Mouse (Mus musculus) cerebellum, adult 9-10 months (tissue): ENCODE results near the gene Ccr4.

ENCODE experiments used
- DNase-seq: peaks from one replicate; pipeline ENCODE4 v3.0.0; 2022

Gene Ccr4

DNA sequence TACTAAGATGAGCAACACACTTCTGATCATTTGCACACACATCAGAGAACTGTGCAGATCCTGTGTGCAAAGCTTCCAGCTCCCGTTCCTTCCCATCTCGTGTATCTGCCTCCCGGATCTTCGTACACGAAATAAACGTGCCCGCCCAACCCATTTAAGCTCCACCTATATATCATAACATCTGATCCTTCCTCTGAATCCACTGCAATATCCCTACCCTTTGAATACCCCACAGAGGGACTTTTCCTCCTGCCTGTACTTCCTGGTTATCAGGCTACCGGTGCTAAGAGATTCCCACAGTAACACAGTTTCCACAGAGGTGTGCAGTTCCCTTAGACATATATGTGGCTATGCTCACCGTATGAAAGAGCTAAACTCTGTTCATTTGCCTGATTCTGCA, at the start of gene Ccr4:
Gene Ccr4, minus strand, starts transcription at position 101 of the 400 bp plus-strand sequence.
- DNase-seq = no peak

DNA sequence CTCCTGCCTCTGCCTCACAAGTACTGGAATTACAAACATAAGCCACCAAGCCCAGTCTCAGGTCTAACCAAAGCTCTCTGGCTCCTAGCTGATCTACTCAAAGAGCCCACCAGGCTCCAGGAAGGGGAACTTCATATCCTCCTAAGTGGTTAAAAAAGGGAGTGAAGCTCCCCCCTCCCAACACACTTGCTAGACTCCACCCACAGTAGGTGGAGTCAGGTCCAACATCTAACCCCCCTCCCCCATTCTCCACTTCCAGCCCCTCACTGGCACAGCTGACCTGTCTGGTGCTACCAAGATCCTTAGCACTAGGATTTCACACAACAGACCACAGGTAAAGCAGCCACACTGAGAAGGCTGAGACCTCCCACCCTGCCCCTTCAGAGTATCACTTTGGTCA, 49.1 kb upstream of the Ccr4 start:
- DNase-seq = no peak

DNA sequence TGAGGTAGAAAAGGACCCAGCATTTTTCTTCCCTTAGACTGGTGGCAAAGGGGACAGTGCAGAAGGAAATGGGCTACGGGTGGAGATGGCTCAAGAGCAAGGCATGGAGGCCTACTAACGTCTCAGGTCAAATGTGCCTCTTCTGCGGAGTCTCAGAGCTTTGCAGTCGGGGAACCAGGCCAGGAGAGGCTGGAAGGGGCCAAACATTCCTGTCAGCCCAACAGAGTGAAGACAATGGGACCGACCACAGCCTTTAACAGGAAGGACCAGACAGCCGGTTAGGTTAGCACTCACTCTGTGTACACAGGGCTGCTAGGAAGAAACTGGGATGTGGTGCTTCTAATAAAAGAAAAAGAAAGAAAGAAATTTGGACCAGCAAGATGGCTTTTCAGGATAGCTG, 45.3 kb upstream of the Ccr4 start:
- DNase-seq = no peak

- DNase-seq = no peak
Measured at GRCm38 (mm10) chr9:114549117-114549516, 44.4 kb upstream of the Ccr4 start.

DNA sequence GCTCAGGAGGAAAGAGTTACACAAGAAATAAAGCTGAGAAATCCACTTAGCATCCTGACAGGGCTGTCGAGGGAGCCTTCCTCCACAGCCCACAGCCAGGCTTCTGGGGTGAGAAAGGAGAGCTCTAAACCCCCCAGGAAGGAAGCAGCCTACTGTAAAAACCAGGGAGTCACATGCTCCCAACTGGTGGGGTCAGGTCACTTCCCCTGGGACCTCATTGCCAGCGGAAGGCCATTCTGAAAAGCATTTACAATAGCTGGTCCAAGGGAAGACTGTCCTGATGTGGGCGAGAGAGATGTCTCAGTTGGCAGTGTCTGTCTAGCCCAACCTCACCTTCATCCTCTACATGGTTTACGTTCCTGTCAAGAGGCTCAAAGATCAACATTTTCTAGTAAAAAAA, 43.8 kb upstream of the Ccr4 start:
- DNase-seq = no peak

- DNase-seq = no peak
Measured at GRCm38 (mm10) chr9:114547643-114548077, 42.9 kb upstream of the Ccr4 start.

- no peak for DNase-seq
Measured at GRCm38 (mm10) chr9:114546765-114547164, 42.0 kb upstream of the Ccr4 start.

DNA sequence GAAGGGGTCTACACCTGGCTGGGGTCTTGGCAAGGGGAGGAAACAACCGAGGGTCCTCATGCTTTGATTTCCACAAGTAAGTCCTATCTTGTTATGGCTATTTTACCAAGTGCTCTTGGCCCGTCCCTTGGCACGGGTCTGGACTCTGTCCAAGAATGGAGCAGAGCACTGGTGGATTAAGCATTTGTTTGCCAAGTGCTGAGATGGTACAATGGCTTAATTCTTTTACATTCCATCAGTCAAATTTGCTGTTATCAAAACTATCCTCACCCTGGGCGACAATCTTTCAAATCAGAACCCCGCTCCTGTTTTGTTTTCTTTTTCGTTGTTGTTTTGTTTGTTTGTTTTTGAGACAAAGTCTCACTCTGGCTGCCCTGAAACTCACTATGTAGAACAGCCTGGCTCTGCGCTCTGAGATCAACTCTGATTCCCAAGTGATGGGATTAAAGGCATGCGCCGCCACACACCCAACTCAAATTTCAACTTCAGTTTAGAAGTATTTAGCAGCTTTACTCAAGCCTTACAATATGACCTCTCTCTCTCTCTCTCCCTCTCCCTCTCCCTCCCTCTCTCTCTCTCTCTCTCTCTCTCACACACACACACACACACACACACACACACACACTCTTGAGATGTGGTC, 40.2 kb upstream of the Ccr4 start:
- DNase-seq = no peak

DNA sequence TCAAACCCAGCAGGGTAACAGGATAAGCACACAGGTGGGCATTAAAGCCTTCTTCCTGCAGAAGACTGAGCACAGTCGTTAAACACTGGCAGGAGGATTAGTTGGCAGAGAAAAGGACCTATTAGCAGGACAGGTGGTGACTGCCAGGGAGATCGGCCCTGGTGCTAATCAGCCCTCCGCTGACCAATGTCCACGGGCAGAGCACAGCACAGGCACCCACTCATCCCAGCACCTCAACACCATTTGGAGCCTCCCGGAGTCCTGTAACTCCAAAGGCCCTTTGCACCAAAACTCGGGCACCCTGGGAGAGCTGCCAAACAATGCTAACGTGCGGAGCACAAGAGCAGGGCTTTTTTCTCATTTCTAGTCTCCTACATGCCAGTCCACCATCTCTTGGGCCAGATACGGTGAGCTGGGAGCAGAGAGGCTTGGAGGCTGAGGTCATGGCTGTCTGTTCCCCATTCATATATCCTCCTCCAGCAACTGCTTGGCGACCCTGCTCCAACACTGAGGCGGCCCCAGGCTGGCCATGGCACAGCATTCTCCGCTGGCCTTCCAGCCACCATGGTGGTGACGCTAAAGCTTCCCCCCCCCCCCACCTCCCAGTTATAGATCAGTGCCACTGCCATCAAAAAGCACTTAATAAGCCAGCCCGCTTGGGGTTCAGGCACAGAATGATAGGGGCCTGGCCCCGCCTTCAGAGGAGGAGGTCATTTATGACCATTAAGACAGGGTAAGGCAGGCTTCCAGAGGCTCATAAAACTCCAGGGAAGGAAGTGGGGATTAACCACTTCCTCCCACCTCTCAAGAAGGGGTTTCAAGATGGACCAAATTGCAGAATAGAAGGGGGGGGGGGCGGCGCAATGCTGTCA, 39.4 kb upstream of the Ccr4 start:
- DNase-seq = peak; percentile 5

- DNase-seq = no peak
Measured at GRCm38 (mm10) chr9:114541279-114541741, 36.6 kb upstream of the Ccr4 start.

DNA sequence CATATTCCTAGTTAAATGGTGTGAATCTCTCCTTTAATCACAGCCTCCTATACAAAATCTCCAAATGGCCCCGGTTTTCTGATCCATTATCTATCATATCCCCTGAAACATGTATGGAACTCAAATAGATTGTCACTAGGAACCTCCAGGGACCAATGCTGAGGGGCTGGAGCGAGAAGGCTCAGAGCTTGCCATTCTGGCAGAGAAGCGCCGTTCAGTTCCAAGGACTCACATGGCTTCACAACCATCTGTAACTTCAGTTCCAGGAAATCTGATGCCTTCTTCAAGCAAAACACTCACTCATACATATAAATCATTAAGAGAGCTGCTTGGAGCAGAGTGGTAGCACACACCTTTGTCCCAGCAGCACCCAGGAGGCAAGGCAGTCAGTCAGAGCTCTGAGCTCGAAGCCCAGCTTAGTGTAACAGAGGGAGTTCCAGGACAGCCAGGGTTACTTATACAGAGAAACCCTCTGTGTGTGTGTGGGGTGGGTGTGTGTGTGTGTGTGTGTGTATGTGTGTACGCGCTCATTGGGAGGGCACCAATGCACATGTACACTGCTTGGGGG, 34.4 kb upstream of the Ccr4 start:
- no peak for DNase-seq

DNA sequence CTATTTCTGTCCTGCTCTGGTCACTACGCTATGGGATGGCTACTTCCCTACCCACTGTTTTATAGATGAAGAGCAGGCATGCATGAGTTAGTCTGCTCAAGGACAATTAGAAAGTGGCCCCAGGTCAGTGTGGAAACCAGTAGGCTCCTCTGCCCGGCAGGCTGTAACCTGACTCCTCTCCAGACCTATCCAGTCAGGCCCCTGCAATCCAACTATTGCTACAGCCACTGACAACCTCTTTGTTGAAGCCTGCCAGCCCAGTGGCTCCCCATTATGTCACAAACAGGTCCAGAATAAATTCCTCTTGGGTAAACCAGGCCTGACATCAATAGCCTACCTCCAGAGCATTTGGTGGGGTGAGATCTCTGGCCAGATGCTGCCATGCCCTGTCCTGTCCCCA, 31.9 kb upstream of the Ccr4 start:
- DNase-seq = no peak

DNA sequence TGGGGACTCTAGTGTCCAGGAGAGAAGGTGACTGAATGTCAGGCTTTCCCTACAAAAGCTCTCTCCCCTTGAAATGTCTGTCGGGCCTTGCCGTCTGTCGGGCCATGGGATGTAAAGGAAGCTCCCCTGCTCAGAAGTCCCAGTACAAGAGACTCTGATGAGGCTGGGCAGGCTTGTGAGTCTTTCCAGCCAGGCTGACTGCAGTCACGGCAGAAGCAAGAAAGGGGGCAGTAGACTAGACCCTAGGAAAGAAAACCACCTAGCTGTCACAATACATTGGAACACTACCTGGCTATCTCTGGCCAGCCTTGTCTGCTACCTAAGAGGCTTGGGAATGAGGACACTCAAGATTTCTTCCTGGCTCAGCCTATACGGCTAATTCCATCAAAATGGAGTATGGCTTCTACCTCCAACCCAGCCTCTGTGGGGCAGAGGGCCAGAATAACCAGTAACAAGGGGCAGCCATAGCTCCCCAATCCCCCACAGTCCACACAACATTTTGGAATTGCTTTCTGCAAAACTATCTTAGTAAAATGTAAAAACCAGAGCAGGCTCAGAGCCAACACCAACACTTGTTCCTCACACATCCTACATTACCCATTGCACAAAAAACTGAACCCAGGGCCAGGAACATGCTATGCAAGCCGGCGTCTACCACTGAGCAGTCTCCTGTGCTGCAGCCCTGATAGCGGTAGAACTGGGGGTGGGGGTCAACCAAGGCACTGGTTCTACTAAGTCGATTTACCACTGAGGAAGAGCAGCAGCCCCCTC, 30.2 kb upstream of the Ccr4 start:
- no peak for DNase-seq

DNA sequence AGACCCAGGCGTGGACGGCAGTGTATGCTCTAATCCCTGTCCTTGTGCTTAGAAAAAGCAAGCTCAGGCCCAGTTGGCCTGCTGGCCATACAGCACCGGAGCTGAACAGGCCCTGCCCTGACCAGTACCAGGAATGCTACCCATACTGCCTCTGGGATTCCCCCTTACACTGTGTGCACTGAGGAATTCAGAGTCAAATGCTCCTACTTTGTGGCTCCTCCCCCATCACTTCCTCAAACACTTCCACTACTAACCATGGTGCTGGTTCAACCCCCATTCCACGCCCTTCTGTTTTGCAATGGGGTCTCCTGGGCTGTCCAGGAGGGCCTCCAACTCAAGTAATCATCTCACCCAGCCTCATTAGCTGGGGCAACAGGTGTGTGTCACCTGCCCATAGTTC, 29.1 kb upstream of the Ccr4 start:
- no peak for DNase-seq

DNA sequence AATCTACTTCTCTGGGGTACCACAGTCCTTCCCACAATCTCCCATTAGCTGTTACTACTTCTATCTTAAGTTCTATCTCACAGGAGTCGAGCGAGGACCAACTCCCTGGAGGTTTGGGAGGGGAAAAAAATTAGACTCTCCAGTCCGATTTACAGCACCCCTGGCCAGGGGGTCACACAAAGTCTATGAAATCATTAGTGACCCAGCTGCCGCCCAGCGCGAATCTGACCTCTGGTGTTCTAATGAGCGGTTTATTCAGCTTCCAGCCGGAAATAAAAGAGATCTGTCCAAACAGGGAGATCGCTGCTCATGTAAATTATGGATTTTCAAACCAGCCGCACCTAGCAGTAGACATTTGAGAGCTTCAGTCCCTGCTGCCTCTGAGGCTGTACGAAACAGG, 26.6 kb upstream of the Ccr4 start:
- no peak for DNase-seq

- no peak for DNase-seq
Measured at GRCm38 (mm10) chr9:114528680-114529048, 23.9 kb upstream of the Ccr4 start.

GRCm38 (mm10) chr9:114527992-114528679, 23.4 kb upstream of the Ccr4 start:
- no peak for DNase-seq

- no peak for DNase-seq
Measured at GRCm38 (mm10) chr9:114527085-114527484, 22.4 kb upstream of the Ccr4 start.

DNA sequence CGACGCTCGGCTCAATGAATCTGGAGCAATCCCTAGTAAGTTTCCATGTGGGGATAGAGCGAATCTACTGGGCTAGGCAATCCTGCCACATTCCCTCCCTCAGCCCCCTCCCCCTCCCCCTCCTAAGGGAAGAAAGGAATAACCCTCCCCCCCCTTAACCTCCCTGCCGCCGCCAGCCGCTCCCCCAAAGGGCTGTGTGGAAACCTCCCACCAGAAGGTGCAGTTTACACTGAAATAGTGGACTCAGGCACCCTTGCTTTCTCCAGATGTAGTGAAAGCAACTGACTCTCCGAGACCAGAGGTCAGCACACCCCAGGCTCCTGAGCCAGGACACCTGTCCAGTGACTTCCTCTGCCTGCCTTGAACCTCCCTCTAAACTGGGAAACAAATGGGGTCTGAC, 21.9 kb upstream of the Ccr4 start:
- DNase-seq = no peak

DNA sequence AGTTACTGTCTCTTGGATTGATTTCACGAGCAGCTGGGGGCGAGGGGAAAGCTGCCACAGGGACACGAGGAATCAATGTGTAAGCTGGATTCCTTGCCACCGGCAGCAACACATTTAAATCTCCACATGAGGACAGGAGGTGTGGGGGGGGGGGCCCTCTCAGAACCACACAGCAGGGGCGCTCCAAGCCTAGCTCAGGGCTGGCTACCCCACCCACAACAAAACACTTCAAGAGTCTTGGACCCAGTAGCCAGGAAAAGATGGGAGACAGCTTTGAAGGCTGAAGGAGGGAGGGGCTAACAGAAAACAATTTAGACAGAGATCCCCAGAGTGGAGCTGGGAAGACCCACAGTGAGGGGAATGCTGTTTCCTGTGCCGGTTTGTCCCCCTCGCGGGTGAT, 21.2 kb upstream of the Ccr4 start:
- DNase-seq = no peak

GRCm38 (mm10) chr9:114525073-114525633, 20.4 kb upstream of the Ccr4 start:
- DNase-seq = no peak

DNA sequence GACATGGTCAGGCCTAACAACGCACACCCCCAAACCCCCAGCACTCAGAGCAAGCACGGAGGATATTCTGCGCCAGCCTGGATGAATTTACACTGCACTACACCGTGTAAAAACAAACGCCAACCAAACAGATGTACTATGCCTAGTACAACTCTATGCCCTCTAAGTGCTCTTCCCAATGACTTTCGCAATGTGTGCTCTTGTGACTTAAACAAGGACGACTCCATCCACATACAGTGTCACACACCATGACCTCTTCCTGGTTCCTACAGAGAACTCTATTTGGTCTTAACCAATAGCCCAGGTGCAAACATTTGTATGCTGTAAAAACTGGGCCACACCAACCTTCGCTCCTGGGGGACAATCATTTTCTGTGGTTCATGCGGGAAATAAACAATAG, 17.8 kb upstream of the Ccr4 start:
- no peak for DNase-seq
